Mouse (Mus musculus): ENCODE results near the gene Olfr77. TPM values are rescaled to one million over a fixed set of nuclear protein-coding genes. Genes with fewer than 3 reads are reported as not detected.

Gene Olfr77
- total RNA-seq (2015; ENCODE audit: low replicate concordance): under 0.01 TPM in 1 of 2 replicates, not detected in the other
- 0.77 TPM in 1 of 2 replicates, not detected in the other for total RNA-seq (2017; ENCODE audit: low replicate concordance)

- no peak for ATAC-seq (replicated peaks; ENCODE audit: low FRiP score, poor library complexity, severe bottlenecking)
Observed at GRCm38 (mm10) chr9:19916565-19916964, at the start of gene Olfr77. Gene Olfr77 (plus strand): TSS chr9:19916865.

- ATAC-seq (replicated peaks; ENCODE audit: low FRiP score, poor library complexity, severe bottlenecking): no peak
Observed at GRCm38 (mm10) chr9:19887904-19888303, 28.8 kb upstream of the Olfr77 start, which contains the start of gene Olfr862. Gene Olfr862 (minus strand): TSS chr9:19888004.

- ATAC-seq (replicated peaks; ENCODE audit: low FRiP score, poor library complexity, severe bottlenecking): no peak
Observed at GRCm38 (mm10) chr9:19911170-19911569, 5.5 kb upstream of the Olfr77 start.

Other genes starting within 250 kb of the Olfr77 start
- not detected in 2 replicates for gene Olfr857, start 207.4 kb upstream of the Olfr77 start, total RNA-seq (2015; ENCODE audit: low replicate concordance)
- gene Olfr857, start 207.4 kb upstream of the Olfr77 start, total RNA-seq (2017; ENCODE audit: low replicate concordance): not detected in 2 replicates
- not detected in 2 replicates for gene Olfr58, start 136.6 kb upstream of the Olfr77 start, total RNA-seq (2015; ENCODE audit: low replicate concordance)
- not detected in 2 replicates for gene Olfr58, start 136.6 kb upstream of the Olfr77 start, total RNA-seq (2017; ENCODE audit: low replicate concordance)
- not detected in 2 replicates for gene Olfr859, start 112.0 kb upstream of the Olfr77 start, total RNA-seq (2015; ENCODE audit: low replicate concordance)
- gene Olfr859, start 112.0 kb upstream of the Olfr77 start, total RNA-seq (2017; ENCODE audit: low replicate concordance): not detected in 2 replicates
- gene Olfr860, start 67.1 kb upstream of the Olfr77 start, total RNA-seq (2015; ENCODE audit: low replicate concordance): not detected in 2 replicates
- not detected in 2 replicates for gene Olfr860, start 67.1 kb upstream of the Olfr77 start, total RNA-seq (2017; ENCODE audit: low replicate concordance)
- not detected in 2 replicates for gene Olfr862, start 28.9 kb upstream of the Olfr77 start, total RNA-seq (2015; ENCODE audit: low replicate concordance)
- not detected in 2 replicates for gene Olfr862, start 28.9 kb upstream of the Olfr77 start, total RNA-seq (2017; ENCODE audit: low replicate concordance)
- not detected in 2 replicates for gene Olfr866, start 111.2 kb downstream of the Olfr77 start, total RNA-seq (2015; ENCODE audit: low replicate concordance)
- gene Olfr866, start 111.2 kb downstream of the Olfr77 start, total RNA-seq (2017; ENCODE audit: low replicate concordance): not detected in 2 replicates
- not detected in 2 replicates for gene Olfr867, start 140.7 kb downstream of the Olfr77 start, total RNA-seq (2015; ENCODE audit: low replicate concordance)
- gene Olfr867, start 140.7 kb downstream of the Olfr77 start, total RNA-seq (2017; ENCODE audit: low replicate concordance): not detected in 2 replicates
- gene Olfr868, start 181.8 kb downstream of the Olfr77 start, total RNA-seq (2015; ENCODE audit: low replicate concordance): not detected in 2 replicates
- gene Olfr868, start 181.8 kb downstream of the Olfr77 start, total RNA-seq (2017; ENCODE audit: low replicate concordance): not detected in 2 replicates
- gene Olfr869, start 212.1 kb downstream of the Olfr77 start, total RNA-seq (2015; ENCODE audit: low replicate concordance): not detected in 2 replicates
- not detected in 2 replicates for gene Olfr869, start 212.1 kb downstream of the Olfr77 start, total RNA-seq (2017; ENCODE audit: low replicate concordance)

Measured in erythroid progenitor cell, adult 5-6 weeks (primary cell).